Mouse (Mus musculus) embryonic facial prominence, embryonic 13.5 days (tissue): ENCODE data around the gene Tmem145. TPM values are rescaled to one million over a fixed set of nuclear protein-coding genes. Genes with fewer than 3 reads are reported as not detected.

ENCODE experiments used
- ATAC-seq: fragments of 200-750 bp; cut with Nextera tagmentation; 2 replicates; pipeline ENCODE4 v1.8.0; 2017; ENCODE audit warnings: low read depth; ENCODE audit not compliant: insufficient number of reproducible peaks, insufficient read depth, low FRiP score, low TSS enrichment
- H3K27ac ChIP-seq: fragments of 300-500 bp; sonication (generic); 2 replicates; pipeline ENCODE4 v1.5.1; 2015; ENCODE audit warnings: moderate library complexity, mild to moderate bottlenecking, inconsistent platforms
- H3K27me3 ChIP-seq: fragments of 300-500 bp; sonication (generic); 2 replicates; pipeline ENCODE4 v1.6.1; 2015; ENCODE audit warnings: mild to moderate bottlenecking, inconsistent platforms
- H3K36me3 ChIP-seq: fragments of 300-500 bp; sonication (generic); 2 replicates; pipeline ENCODE4 v1.6.1; 2015; ENCODE audit warnings: mild to moderate bottlenecking, inconsistent platforms
- H3K4me1 ChIP-seq: fragments of 300-500 bp; sonication (generic); 2 replicates; pipeline ENCODE4 v1.6.1; 2015; ENCODE audit warnings: inconsistent platforms
- H3K4me2 ChIP-seq: fragments of 300-500 bp; sonication (generic); 2 replicates; pipeline ENCODE4 v1.6.1; 2015; ENCODE audit warnings: moderate library complexity, mild to moderate bottlenecking, inconsistent platforms
- H3K4me3 ChIP-seq: fragments of 300-500 bp; sonication (generic); 2 replicates; pipeline ENCODE4 v1.5.1; 2015; ENCODE audit warnings: mild to moderate bottlenecking, inconsistent platforms
- H3K9ac ChIP-seq: fragments of 300-500 bp; sonication (generic); 2 replicates; pipeline ENCODE4 v1.6.1; 2015; ENCODE audit warnings: mild to moderate bottlenecking, inconsistent platforms
- H3K9me3 ChIP-seq: fragments of 300-500 bp; sonication (generic); 2 replicates; pipeline ENCODE4 v1.6.1; 2016; ENCODE audit warnings: inconsistent platforms
- WGBS: fragments of 180-500 bp; shearing (Covaris S2); methylation state at CpG from one replicate; pipeline ENCODE4 v1.1.7; 2015; ENCODE audit warnings: mixed read lengths; 5-methylcytosine and 5-hydroxymethylcytosine counted together
- polyA plus RNA-seq: library from polyadenylated mRNA; unstranded; fragments of >200 nt; fragmentation: Nextera tagmentation; extraction: Ambion mirVana; gene quantifications from 2 replicates; pipeline ENCODE4 v1.2.1, GENCODE M21; 2015

Tmem145 gene
- polyA plus RNA-seq, 1 experiment from 2014 or later = 2.5 TPM

DNA sequence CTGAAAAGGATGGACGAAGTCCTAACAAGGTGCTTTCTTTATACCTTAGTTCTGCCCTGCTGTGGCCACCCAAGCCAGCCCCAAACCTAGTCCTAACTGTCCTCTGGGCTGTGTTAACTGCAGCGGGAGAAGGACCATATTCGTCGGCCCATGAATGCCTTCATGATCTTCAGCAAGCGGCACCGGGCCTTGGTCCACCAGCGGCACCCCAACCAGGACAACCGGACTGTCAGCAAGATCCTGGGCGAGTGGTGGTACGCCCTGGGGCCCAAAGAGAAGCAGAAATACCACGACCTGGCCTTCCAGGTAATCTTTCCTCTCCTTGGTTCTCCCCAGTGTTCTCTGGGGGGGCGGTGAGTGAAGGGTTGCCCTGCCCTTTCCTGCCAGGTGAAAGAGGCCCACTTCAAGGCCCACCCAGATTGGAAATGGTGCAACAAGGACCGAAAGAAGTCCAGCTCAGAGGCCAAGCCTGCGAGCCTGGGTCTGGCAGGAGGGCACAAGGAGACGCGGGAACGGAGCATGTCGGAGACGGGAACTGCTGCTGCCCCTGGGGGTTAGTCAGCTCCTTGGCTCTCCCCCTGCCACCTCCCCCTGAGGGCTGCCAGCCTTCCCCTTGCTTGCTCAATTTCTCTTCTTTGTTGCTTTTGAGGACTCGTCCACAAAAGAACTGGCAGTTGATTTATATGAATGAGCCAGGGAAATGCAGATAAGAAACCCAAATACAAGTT is 20.2 kb upstream of the Tmem145 start:
- H3K4me3 ChIP-seq = no peak overlapping the region
- H3K36me3 ChIP-seq = peaks cover 63% of the 10 kb centered on the region
- H3K9me3 ChIP-seq = no peaks in the 10 kb centered on the region
- no peak overlapping the region for H3K4me2 ChIP-seq
- ATAC-seq = no peak
- 89% methylated on average over 20 of the region's 20 CpGs for WGBS
- no peak overlapping the region for H3K27ac ChIP-seq
- H3K4me1 ChIP-seq = peaks cover 41% of the 10 kb centered on the region
- no peak overlapping the region; the same call in 1 of the 2 replicates for H3K9ac ChIP-seq
- H3K27me3 ChIP-seq = no peaks in the 10 kb centered on the region

DNA sequence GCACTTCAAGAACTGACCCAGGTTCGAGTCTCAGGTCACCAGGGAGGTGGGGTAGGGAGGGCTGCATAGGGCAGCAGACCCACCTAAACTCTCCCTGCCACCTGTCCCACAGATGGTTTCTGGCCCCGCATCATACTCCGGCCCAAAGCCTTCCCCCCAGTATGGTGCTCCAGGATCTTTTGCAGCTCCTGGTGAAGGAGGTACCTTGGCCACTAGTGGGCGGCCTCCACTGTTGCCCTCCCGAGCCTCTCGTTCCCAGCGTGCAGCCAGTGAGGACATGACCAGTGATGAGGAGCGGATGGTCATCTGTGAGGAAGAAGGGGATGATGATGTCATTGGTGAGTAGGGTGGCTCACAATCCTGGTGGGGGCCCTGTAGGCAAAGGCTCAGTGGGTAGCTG is 18.9 kb upstream of the Tmem145 start:
- Histone ChIP-seq H3K9me3 (no peaks in the 10 kb centered on the region), H3K4me1 (peaks cover 38% of the 10 kb centered on the region), H3K9ac (no peak overlapping the region), H3K27ac (no peak overlapping the region), H3K36me3 (peaks cover 76% of the 10 kb centered on the region), H3K4me2 (no peak overlapping the region), H3K27me3 (no peaks in the 10 kb centered on the region), H3K4me3 (0 out of 2 replicates have a peak overlapping the region, but pooled peaks have one; percentile 2)
- no peak for ATAC-seq
- 81% methylated on average over 8 of the region's 8 CpGs for WGBS

DNA sequence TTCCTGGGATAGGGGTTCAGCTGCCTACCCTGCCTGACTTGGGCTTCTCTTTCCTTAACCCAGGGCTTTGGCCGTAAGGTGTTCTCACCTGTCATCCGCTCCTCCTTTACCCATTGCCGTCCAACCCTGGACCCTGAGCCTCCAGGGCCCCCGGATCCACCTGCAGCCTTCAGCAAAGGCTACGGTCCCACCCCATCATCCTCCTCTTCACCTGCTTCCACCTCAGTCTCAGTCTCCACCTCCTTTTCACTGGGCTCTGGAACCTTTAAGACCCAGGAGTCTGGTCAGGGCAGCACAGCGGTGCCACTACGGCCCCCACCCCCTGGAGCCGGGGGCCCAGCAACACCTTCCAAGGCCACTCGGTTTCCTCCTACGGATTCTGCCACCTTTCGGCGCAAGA is 17.9 kb upstream of the Tmem145 start:
- H3K4me1 ChIP-seq = peaks cover 38% of the 10 kb centered on the region
- no peak for ATAC-seq

DNA sequence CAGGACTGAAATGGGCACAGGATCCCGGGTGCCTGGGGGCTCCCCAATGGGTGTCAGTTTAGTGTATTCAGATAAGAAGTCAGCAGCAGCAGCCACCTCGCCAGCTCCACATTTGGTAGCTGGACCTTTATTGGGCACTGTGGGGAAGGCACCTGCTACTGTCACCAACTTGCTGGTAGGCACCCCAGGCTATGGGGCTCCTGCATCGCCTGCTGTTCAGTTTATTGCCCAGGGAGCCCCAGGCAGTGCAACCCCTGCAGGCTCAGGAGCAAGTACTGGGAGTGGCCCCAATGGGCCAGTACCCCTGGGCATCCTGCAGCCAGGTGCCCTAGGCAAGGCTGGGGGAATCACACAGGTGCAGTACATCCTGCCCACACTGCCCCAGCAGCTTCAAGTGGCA is 17.2 kb upstream of the Tmem145 start:
- 86% methylated on average over 3 of the region's 3 CpGs for WGBS
- Histone ChIP-seq H3K4me1 (peaks cover 32% of the 10 kb centered on the region), H3K36me3 (peaks cover 93% of the 10 kb centered on the region), H3K9ac (no peak overlapping the region), H3K27me3 (no peaks in the 10 kb centered on the region), H3K27ac (no peak overlapping the region), H3K4me3 (peak overlapping the region; percentile 10; the same call in 1 of the 2 replicates), H3K4me2 (no peak overlapping the region), H3K9me3 (no peaks in the 10 kb centered on the region)
- no peak for ATAC-seq

More for the DNA sequence above, 17.9 kb upstream of the Tmem145 start:
- 88% methylated on average over 12 of the region's 12 CpGs for WGBS
- Histone ChIP-seq H3K4me3 (no peak overlapping the region), H3K27ac (no peak overlapping the region), H3K9ac (0 out of 2 replicates have a peak overlapping the region, but pooled peaks have one; percentile 16), H3K36me3 (peaks cover 86% of the 10 kb centered on the region), H3K27me3 (no peaks in the 10 kb centered on the region), H3K9me3 (no peaks in the 10 kb centered on the region), H3K4me2 (no peak overlapping the region)

DNA sequence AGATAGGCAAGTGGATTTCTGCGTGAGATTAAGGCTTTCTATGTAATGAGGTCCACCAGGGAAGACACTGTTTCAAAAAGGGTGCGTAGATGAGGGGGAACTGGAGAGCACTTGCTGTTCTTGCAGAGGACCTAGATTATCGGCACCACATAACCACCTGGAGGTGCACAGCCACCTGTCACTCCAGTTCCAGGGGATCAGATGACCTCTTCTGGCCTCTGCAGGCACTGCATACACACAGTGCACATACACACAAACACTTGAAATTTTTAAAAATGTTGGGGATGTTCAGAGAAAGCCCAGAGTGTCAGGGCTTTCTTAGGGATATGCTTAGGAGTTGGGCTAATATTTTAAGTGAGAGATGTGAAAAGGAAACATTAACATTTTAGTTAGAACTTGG is 16.0 kb upstream of the Tmem145 start:
- no peak for ATAC-seq
- no peaks in the 10 kb centered on the region for H3K9me3 ChIP-seq
- no peak overlapping the region for H3K9ac ChIP-seq
- no peak overlapping the region for H3K4me2 ChIP-seq
- H3K36me3 ChIP-seq = peaks cover 100% of the 10 kb centered on the region
- no peak overlapping the region for H3K4me3 ChIP-seq
- 95% methylated on average over 3 of the region's 3 CpGs for WGBS
- H3K27ac ChIP-seq = no peak overlapping the region
- H3K27me3 ChIP-seq = no peaks in the 10 kb centered on the region
- peaks cover 21% of the 10 kb centered on the region for H3K4me1 ChIP-seq

GRCm38 (mm10) chr7:25290463-25290862 is 15.4 kb upstream of the Tmem145 start:
- no peaks in the 10 kb centered on the region for H3K9me3 ChIP-seq
- H3K4me3 ChIP-seq = no peak overlapping the region
- no peaks in the 10 kb centered on the region for H3K27me3 ChIP-seq
- peak; percentile 50; the same call in 1 of the 2 replicates for ATAC-seq
- no peak overlapping the region for H3K4me2 ChIP-seq
- peaks cover 23% of the 10 kb centered on the region for H3K4me1 ChIP-seq
- H3K9ac ChIP-seq = 0 out of 2 replicates have a peak overlapping the region, but pooled peaks have one; percentile 0
- no peak overlapping the region for H3K27ac ChIP-seq
- WGBS = 92% methylated on average over 1 of the region's 1 CpGs
- peaks cover 100% of the 10 kb centered on the region for H3K36me3 ChIP-seq

GRCm38 (mm10) chr7:25290911-25291310 is 15.0 kb upstream of the Tmem145 start:
- WGBS = 74% methylated on average over 2 of the region's 2 CpGs

DNA sequence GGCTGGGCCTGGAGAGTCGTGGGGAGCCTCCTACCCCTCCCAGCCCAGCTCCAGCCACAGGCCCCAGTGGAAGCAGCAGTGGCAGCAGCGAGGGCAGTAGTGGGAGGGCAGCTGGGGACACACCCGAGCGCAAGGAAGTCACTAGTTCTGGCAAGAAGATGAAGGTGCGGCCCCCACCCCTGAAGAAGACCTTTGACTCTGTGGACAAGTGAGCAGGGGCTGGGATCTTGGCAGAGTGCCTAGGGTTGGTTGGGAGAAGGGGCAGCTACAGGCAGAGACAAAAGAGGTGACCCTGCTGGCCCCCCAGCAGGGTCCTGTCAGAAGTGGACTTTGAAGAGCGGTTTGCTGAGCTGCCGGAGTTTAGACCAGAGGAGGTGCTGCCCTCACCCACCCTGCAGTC is 13.8 kb upstream of the Tmem145 start:
- H3K4me3 ChIP-seq = no peak overlapping the region
- no peak overlapping the region for H3K4me2 ChIP-seq
- peak overlapping the region; percentile 27; the same call in 1 of the 2 replicates for H3K9ac ChIP-seq
- H3K27me3 ChIP-seq = no peaks in the 10 kb centered on the region
- H3K9me3 ChIP-seq = no peaks in the 10 kb centered on the region
- no peak for ATAC-seq
- H3K27ac ChIP-seq = no peak overlapping the region
- H3K4me1 ChIP-seq = peaks cover 32% of the 10 kb centered on the region
- 66% methylated on average over 7 of the region's 7 CpGs for WGBS
- H3K36me3 ChIP-seq = peaks cover 91% of the 10 kb centered on the region

More at GRCm38 (mm10) chr7:25290911-25291310, 15.0 kb upstream of the Tmem145 start:
- Histone ChIP-seq H3K9ac (0 out of 2 replicates have a peak overlapping the region, but pooled peaks have one; percentile 0), H3K27ac (0 out of 2 replicates have a peak overlapping the region, but pooled peaks have one; percentile 39), H3K9me3 (no peaks in the 10 kb centered on the region), H3K4me3 (no peak overlapping the region), H3K4me1 (peaks cover 23% of the 10 kb centered on the region), H3K27me3 (no peaks in the 10 kb centered on the region), H3K4me2 (no peak overlapping the region), H3K36me3 (peaks cover 100% of the 10 kb centered on the region)
- no peak for ATAC-seq

- WGBS = 79% methylated on average over 10 of the region's 10 CpGs
- H3K4me2 ChIP-seq = no peak overlapping the region
- peaks cover 35% of the 10 kb centered on the region for H3K4me1 ChIP-seq
- peaks cover 79% of the 10 kb centered on the region for H3K36me3 ChIP-seq
- ATAC-seq = no peak
- no peak overlapping the region for H3K4me3 ChIP-seq
- H3K27me3 ChIP-seq = no peaks in the 10 kb centered on the region
- H3K27ac ChIP-seq = peak overlapping the region; percentile 64; the same call in 1 of the 2 replicates
- H3K9ac ChIP-seq = no peak overlapping the region
- no peaks in the 10 kb centered on the region for H3K9me3 ChIP-seq
Observed at GRCm38 (mm10) chr7:25293191-25293739, 12.6 kb upstream of the Tmem145 start.

- Histone ChIP-seq H3K4me2 (no peak overlapping the region), H3K27ac (no peak overlapping the region), H3K4me3 (no peak overlapping the region), H3K36me3 (peaks cover 67% of the 10 kb centered on the region), H3K4me1 (peaks cover 39% of the 10 kb centered on the region), H3K9ac (no peak overlapping the region), H3K9me3 (no peaks in the 10 kb centered on the region), H3K27me3 (no peaks in the 10 kb centered on the region)
- ATAC-seq = no peak
- 86% methylated on average over 4 of the region's 4 CpGs for WGBS
Observed at GRCm38 (mm10) chr7:25294495-25294894, 11.4 kb upstream of the Tmem145 start.

GRCm38 (mm10) chr7:25294960-25295722 is 10.8 kb upstream of the Tmem145 start:
- ATAC-seq = no peak
- H3K27ac ChIP-seq = no peak overlapping the region
- no peaks in the 10 kb centered on the region for H3K9me3 ChIP-seq
- H3K36me3 ChIP-seq = peaks cover 61% of the 10 kb centered on the region
- peaks cover 39% of the 10 kb centered on the region for H3K4me1 ChIP-seq
- no peak overlapping the region for H3K4me2 ChIP-seq
- H3K27me3 ChIP-seq = no peaks in the 10 kb centered on the region
- 84% methylated on average over 12 of the region's 12 CpGs for WGBS
- H3K9ac ChIP-seq = 0 out of 2 replicates have a peak overlapping the region, but pooled peaks have one; percentile 6
- no peak overlapping the region for H3K4me3 ChIP-seq
